Mouse (Mus musculus) thymus, adult 18-20 months (tissue): Measurements from ENCODE around the gene Hist1h3f.
A peak's percentile ranks its signal among the peaks of the same experiment; 100 is the strongest.
"Not testable (repeated sequence)": the region's sequence is repeated elsewhere in the genome, so short reads cannot be mapped to it uniquely, and the experiment has no call there.

Experiments used
- DNase-seq, 2 experiments: peaks; one replicate each; pipeline ENCODE4 v3.0.0; 2022; ENCODE audit warnings: mixed read lengths in 2 of 2

Hist1h3f gene

DNA sequence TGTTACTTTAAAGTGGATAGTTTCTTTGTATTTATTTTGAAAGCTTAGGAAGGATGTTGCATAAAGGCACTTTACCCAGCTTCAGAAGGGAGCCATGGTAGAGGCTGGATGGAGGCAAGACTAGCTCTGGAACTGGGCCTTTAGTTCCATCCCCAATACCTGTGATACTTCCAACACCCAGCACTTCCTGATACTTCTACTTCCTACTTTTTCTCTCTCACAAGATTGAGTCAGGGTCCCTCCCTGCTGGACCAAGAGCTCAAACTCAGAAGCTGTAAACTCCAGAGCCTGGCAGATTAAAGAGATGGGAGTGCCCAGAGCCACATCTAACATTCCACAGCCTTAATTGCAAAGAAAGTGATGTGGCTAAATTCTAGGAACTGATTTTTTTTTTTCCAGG lies 40.5 kb downstream of the Hist1h3f start:
- DNase-seq: no peak

GRCm38 (mm10) chr13:23585029-23585441 lies 41.2 kb downstream of the Hist1h3f start:
- peak; percentile 41 to 62 for DNase-seq

DNA sequence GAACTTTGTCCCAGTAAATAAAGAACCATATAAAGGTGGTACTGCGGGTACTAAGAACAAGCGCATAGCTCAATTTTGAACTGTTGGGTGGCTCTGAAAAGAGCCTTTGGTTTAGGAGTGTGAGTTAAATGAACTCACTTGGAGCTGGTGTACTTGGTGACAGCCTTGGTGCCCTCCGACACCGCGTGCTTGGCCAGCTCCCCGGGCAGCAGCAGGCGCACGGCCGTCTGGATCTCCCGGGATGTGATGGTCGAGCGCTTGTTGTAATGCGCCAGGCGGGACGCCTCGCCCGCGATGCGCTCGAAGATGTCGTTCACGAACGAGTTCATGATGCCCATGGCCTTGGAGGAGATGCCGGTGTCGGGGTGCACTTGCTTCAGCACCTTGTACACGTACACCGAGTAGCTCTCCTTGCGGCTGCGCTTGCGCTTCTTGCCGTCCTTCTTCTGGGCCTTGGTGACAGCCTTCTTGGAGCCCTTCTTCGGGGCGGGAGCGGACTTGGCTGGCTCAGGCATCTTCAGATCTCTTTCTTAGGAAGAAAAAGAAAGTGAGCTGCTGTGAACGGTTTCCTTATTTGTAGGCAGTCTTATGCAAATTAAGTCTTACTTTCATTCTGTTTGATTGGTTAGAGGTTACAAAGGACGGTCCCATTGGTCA lies 41.7 kb downstream of the Hist1h3f start:
- DNase-seq: peak; percentile 65 to 81

GRCm38 (mm10) chr13:23586099-23586939 lies 42.5 kb downstream of the Hist1h3f start:
- no peak for DNase-seq

GRCm38 (mm10) chr13:23586940-23587225 lies 43.0 kb downstream of the Hist1h3f start:
- no peak for DNase-seq

GRCm38 (mm10) chr13:23591206-23591605 lies 47.4 kb downstream of the Hist1h3f start:
- no peak for DNase-seq

- DNase-seq: not testable (repeated sequence)
Observed at GRCm38 (mm10) chr13:23591886-23592285, 48.0 kb downstream of the Hist1h3f start.

DNA sequence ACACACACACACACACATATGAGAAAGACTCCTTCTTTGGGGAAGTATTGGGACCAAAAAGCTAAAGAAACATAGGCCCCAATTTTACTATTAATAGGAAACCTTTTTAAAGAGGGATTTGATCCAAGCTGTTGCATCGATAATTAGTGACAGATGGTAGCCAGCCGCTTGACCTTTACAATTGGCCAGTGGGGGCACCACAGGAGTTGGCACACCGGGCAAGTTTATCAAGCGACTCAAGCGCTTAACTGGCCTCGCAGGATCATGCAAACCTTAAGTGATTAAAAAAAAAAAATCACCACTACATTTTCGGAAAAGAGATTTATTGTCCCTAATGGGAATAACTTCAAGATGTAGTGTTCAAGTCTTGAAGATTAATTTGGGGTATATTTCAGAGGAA lies 48.8 kb downstream of the Hist1h3f start:
- DNase-seq: no peak

DNA sequence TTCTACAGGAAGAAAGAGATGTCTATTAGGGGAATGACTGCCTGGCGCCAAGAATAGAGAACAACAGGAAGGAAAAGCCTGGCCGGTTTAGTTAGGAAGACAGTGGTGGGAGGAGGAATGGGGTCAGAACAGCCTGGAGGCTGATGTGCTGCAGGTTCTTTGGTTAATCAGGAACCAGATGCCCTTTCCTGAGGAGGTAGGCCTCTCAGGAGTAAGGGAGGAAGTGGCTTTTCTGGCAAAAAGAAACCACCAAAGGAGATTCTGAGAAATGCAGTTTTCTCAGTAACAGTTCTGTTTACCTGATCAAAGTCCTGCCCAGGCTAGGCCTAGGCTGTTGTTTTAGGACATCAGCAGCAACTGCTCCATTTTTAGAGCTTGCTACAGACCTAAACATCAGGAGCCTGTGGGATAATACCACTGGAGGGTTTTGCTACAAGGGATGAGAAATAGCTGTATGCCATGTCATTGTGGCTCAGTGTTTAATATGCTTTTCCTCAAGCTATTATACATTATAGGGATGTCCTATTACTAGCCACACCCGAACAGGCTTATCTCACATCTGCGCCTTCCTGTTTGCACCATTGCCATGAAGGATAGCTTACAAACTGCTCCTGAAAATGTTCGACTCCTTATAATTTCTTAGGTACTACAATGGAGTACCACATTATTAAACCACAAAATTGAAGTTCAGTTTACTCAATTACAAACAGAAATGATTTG lies 49.4 kb downstream of the Hist1h3f start:
- no peak for DNase-seq
